Mouse (Mus musculus): ENCODE data around the gene Iscu. TPM values are rescaled to one million over a fixed set of nuclear protein-coding genes. Genes with fewer than 3 reads are reported as not detected.
"Not testable (repeated sequence)": the region's sequence is repeated elsewhere in the genome, so short reads cannot be mapped to it uniquely, and the experiment has no call there.

Gene Iscu
- polyA plus RNA-seq, 1 experiment: 115 TPM

- DNase-seq: not testable (repeated sequence)
- 17% methylated on average over 11 of the region's 12 CpGs for WGBS
Observed at GRCm38 (mm10) chr5:113811824-113812420, 39.4 kb downstream of the Iscu start.

GRCm38 (mm10) chr5:113812638-113813037, 40.1 kb downstream of the Iscu start:
- TF ChIP-seq POLR2A (IDR thresholded peaks at IDR 0.05; ENCODE audit: borderline replicate concordance, extremely low read depth, low read depth, low read length) (no peak), CTCF (IDR thresholded peaks at IDR 0.05; ENCODE audit: insufficient read depth, low read length) (no peak)
- no peak for DNase-seq
- Histone ChIP-seq H3K4me1 (ENCODE audit: control insufficient read depth, insufficient read depth, low read length) (no peaks in the 10 kb centered on the region; the same call in 1 of the 2 replicates), H3K4me3 (replicated peaks; ENCODE audit: extremely low read depth, low read depth, low read length) (no peak overlapping the region)
- WGBS: 80% methylated on average over 2 of the region's 2 CpGs

More at GRCm38 (mm10) chr5:113811824-113812420, 39.4 kb downstream of the Iscu start:
- H3K4me1 ChIP-seq (ENCODE audit: control insufficient read depth, insufficient read depth, low read length); H3K4me3 ChIP-seq (replicated peaks; ENCODE audit: extremely low read depth, low read depth, low read length): not testable (repeated sequence)
- TF ChIP-seq CTCF (IDR thresholded peaks at IDR 0.05; ENCODE audit: insufficient read depth, low read length): peak; percentile 3; the same call in 1 of the 2 replicates

GRCm38 (mm10) chr5:113813608-113814007, 41.1 kb downstream of the Iscu start:
- no peak for DNase-seq
- TF ChIP-seq CTCF (IDR thresholded peaks at IDR 0.05; ENCODE audit: insufficient read depth, low read length): peak; percentile 27
- TF ChIP-seq POLR2A (IDR thresholded peaks at IDR 0.05; ENCODE audit: borderline replicate concordance, extremely low read depth, low read depth, low read length): no peak
- no peaks in the 10 kb centered on the region for H3K4me1 ChIP-seq (ENCODE audit: control insufficient read depth, insufficient read depth, low read length)
- no peak overlapping the region for H3K4me3 ChIP-seq (replicated peaks; ENCODE audit: extremely low read depth, low read depth, low read length)
- WGBS: 20% methylated on average over 9 of the region's 9 CpGs

GRCm38 (mm10) chr5:113814111-113815040, 41.8 kb downstream of the Iscu start:
- H3K4me1 ChIP-seq (ENCODE audit: control insufficient read depth, insufficient read depth, low read length): no peaks in the 10 kb centered on the region
- 29% methylated on average over 27 of the region's 27 CpGs for WGBS
- TF ChIP-seq POLR2A (IDR thresholded peaks at IDR 0.05; ENCODE audit: borderline replicate concordance, extremely low read depth, low read depth, low read length) (no peak), CTCF (IDR thresholded peaks at IDR 0.05; ENCODE audit: insufficient read depth, low read length) (no peak)
- no peak for DNase-seq
- no peak overlapping the region for H3K4me3 ChIP-seq (replicated peaks; ENCODE audit: extremely low read depth, low read depth, low read length)

- TF ChIP-seq CTCF (IDR thresholded peaks at IDR 0.05; ENCODE audit: insufficient read depth, low read length) (no peak), POLR2A (IDR thresholded peaks at IDR 0.05; ENCODE audit: borderline replicate concordance, extremely low read depth, low read depth, low read length) (no peak)
- DNase-seq: no peak
- WGBS: 48% methylated on average over 11 of the region's 11 CpGs
- Histone ChIP-seq H3K4me3 (replicated peaks; ENCODE audit: extremely low read depth, low read depth, low read length) (no peak overlapping the region), H3K4me1 (ENCODE audit: control insufficient read depth, insufficient read depth, low read length) (no peaks in the 10 kb centered on the region)
Observed at GRCm38 (mm10) chr5:113815041-113815389, 42.5 kb downstream of the Iscu start.

- TF ChIP-seq POLR2A (IDR thresholded peaks at IDR 0.05; ENCODE audit: borderline replicate concordance, extremely low read depth, low read depth, low read length): no peak
- peak; percentile 73 for TF ChIP-seq CTCF (IDR thresholded peaks at IDR 0.05; ENCODE audit: insufficient read depth, low read length)
- Histone ChIP-seq H3K4me3 (replicated peaks; ENCODE audit: extremely low read depth, low read depth, low read length) (no peak overlapping the region), H3K4me1 (ENCODE audit: control insufficient read depth, insufficient read depth, low read length) (no peaks in the 10 kb centered on the region)
- 13% methylated on average over 15 of the region's 15 CpGs for WGBS
- DNase-seq: peak; percentile 63
Observed at GRCm38 (mm10) chr5:113815638-113816152, 43.1 kb downstream of the Iscu start.

GRCm38 (mm10) chr5:113818572-113818971, 46.0 kb downstream of the Iscu start:
- H3K4me1 ChIP-seq (ENCODE audit: control insufficient read depth, insufficient read depth, low read length): no peaks in the 10 kb centered on the region
- WGBS: 56% methylated on average over 14 of the region's 14 CpGs
- no peak overlapping the region for H3K4me3 ChIP-seq (replicated peaks; ENCODE audit: extremely low read depth, low read depth, low read length)
- TF ChIP-seq POLR2A (IDR thresholded peaks at IDR 0.05; ENCODE audit: borderline replicate concordance, extremely low read depth, low read depth, low read length) (no peak), CTCF (IDR thresholded peaks at IDR 0.05; ENCODE audit: insufficient read depth, low read length) (no peak)
- no peak for DNase-seq

GRCm38 (mm10) chr5:113824228-113824627, 51.7 kb downstream of the Iscu start:
- Histone ChIP-seq H3K4me1 (ENCODE audit: control insufficient read depth, insufficient read depth, low read length) (no peaks in the 10 kb centered on the region), H3K4me3 (replicated peaks; ENCODE audit: extremely low read depth, low read depth, low read length) (no peak overlapping the region)
- no peak for DNase-seq
- no peak for TF ChIP-seq POLR2A (IDR thresholded peaks at IDR 0.05; ENCODE audit: borderline replicate concordance, extremely low read depth, low read depth, low read length)
- no peak for TF ChIP-seq CTCF (IDR thresholded peaks at IDR 0.05; ENCODE audit: insufficient read depth, low read length)
- WGBS: 66% methylated on average over 4 of the region's 4 CpGs

- H3K4me1 ChIP-seq (ENCODE audit: control insufficient read depth, insufficient read depth, low read length): no peaks in the 10 kb centered on the region
- DNase-seq: no peak
- no peak overlapping the region for H3K4me3 ChIP-seq (replicated peaks; ENCODE audit: extremely low read depth, low read depth, low read length)
- TF ChIP-seq CTCF (IDR thresholded peaks at IDR 0.05; ENCODE audit: insufficient read depth, low read length) (no peak), POLR2A (IDR thresholded peaks at IDR 0.05; ENCODE audit: borderline replicate concordance, extremely low read depth, low read depth, low read length) (no peak)
- WGBS: 59% methylated on average over 7 of the region's 7 CpGs
Observed at GRCm38 (mm10) chr5:113825558-113825957, 53.0 kb downstream of the Iscu start.

All from lung, adult 2 months (tissue).